Mouse (Mus musculus): ENCODE data around the gene Dnajc3.

DNA sequence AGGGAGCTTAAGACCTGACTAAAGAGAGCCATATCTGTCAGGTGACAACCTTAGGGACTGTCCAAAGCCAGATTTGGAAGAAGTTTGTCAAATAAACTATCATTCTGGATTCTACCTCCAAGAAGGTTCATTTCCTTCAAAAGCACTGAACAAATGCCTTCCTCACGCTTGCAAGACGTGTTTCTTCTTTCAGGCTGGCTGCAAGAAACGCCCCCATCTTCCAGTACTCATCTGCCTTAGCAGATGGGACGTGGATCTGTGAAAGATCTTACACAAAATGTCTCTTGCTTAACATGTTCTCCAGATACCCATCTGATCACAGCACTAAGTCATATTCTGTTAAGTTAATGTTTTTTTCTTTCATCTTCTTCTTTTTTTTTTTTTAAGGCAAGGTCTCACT is 47.7 kb upstream of the Dnajc3 start:
- TF ChIP-seq POLR2A (IDR thresholded peaks at IDR 0.05; ENCODE audit: control insufficient read depth in 1 of 2, insufficient read depth in 1 of 2, low read depth in 1 of 2, low read length in 2 of 2, poor library complexity in 1 of 2) (no peak), EP300 (IDR thresholded peaks at IDR 0.05; ENCODE audit: low read depth in 1 of 2, low read length in 2 of 2) (no peak), CTCF (IDR thresholded peaks at IDR 0.05 in 2 of 3, conservative IDR thresholded peaks at IDR 0.05 in 1 of 3; ENCODE audit: control insufficient read depth in 1 of 3, insufficient read depth in 1 of 3, low read depth in 2 of 3, low read length in 3 of 3, poor library complexity in 1 of 3, severe bottlenecking in 1 of 3) (no peak), NELFE (IDR thresholded peaks at IDR 0.05; ENCODE audit: low read depth, low read length) (no peak), MAFK (IDR thresholded peaks at IDR 0.05; ENCODE audit: borderline replicate concordance, low read depth, low read length) (no peak), USF2 (IDR thresholded peaks at IDR 0.05; ENCODE audit: borderline replicate concordance in 1 of 2, insufficient read depth in 1 of 2, low read depth in 1 of 2, low read length in 2 of 2) (no peak), UBTF (IDR thresholded peaks at IDR 0.05; ENCODE audit: borderline replicate concordance, insufficient read depth, low read depth, low read length) (no peak), TAL1 (IDR thresholded peaks at IDR 0.05; ENCODE audit: low read length) (no peak)
